Mouse (Mus musculus) liver, postnatal 0 days (tissue): Measurements from ENCODE around the gene Uhrf1bp1l. TPM values are rescaled to one million over a fixed set of nuclear protein-coding genes. Genes with fewer than 3 reads are reported as not detected.

ENCODE experiments used
- ATAC-seq: fragments of 200-750 bp; cut with Nextera tagmentation; 2 replicates; pipeline ENCODE4 v1.8.0; 2017; ENCODE audit warnings: mild to moderate bottlenecking, moderate library complexity
- DNase-seq: peaks from one replicate; pipeline ENCODE4 v3.0.0-alpha.2; 2016
- H3K27ac ChIP-seq: fragments of 300-500 bp; sonication (generic); 2 replicates; pipeline ENCODE4 v1.5.1; 2014; ENCODE audit warnings: antibody characterized with exemption, moderate library complexity, mild to moderate bottlenecking, low read depth
- H3K27me3 ChIP-seq: fragments of 300-500 bp; sonication (generic); 2 replicates; pipeline ENCODE4 v1.6.1; 2014; ENCODE audit warnings: low read length, control low read depth, mixed read lengths; ENCODE audit not compliant: insufficient read depth
- H3K36me3 ChIP-seq: fragments of 300-500 bp; sonication (generic); replicated peaks from 2 replicates; pipeline ENCODE4 v1.6.1; 2014; ENCODE audit warnings: mild to moderate bottlenecking, control low read depth, low read length, moderate library complexity, mixed read lengths; ENCODE audit not compliant: insufficient read depth
- H3K4me1 ChIP-seq: fragments of 300-500 bp; sonication (generic); 2 replicates; pipeline ENCODE4 v1.6.1; 2014; ENCODE audit warnings: antibody characterized with exemption, mild to moderate bottlenecking, control low read depth; ENCODE audit not compliant: insufficient read depth
- H3K4me2 ChIP-seq: fragments of 300-500 bp; sonication (generic); 2 replicates; pipeline ENCODE4 v1.6.1; 2014; ENCODE audit warnings: low read depth, mild to moderate bottlenecking, low read length, moderate library complexity, mixed read lengths
- H3K4me3 ChIP-seq: fragments of 300-500 bp; sonication (generic); 2 replicates; pipeline ENCODE4 v1.5.1; 2014; ENCODE audit warnings: low read depth, low read length
- H3K9ac ChIP-seq: fragments of 300-500 bp; sonication (generic); replicated peaks from 2 replicates; pipeline ENCODE4 v1.6.1; 2014; ENCODE audit warnings: mild to moderate bottlenecking, moderate library complexity
- H3K9me3 ChIP-seq: fragments of 300-500 bp; sonication (generic); 2 replicates; pipeline ENCODE4 v1.6.1; 2016; ENCODE audit warnings: mild to moderate bottlenecking, control low read depth, low read length, mixed read lengths
- CTCF ChIP-seq: sonication (generic); IDR thresholded peaks from 2 replicates; pipeline ENCODE4 v1.5.1; 2016; ENCODE audit warnings: antibody characterized with exemption, low read depth
- EP300 ChIP-seq: IDR thresholded peaks from 2 replicates; pipeline ENCODE4 v1.6.1; 2016; ENCODE audit warnings: antibody characterized with exemption, low read depth, mild to moderate bottlenecking
- WGBS: fragments of 180-500 bp; shearing (Covaris S2); extraction: QIAGEN DNeasy Blood & Tissue Kit; methylation state at CpG from one replicate; pipeline ENCODE4 v1.1.7; 2014; ENCODE audit not compliant: insufficient replicate concordance; 5-methylcytosine and 5-hydroxymethylcytosine counted together
- polyA plus RNA-seq: library from polyadenylated mRNA; unstranded; fragments of >200 nt; fragmentation: Nextera tagmentation; extraction: Ambion mirVana; gene quantifications from 2 replicates; pipeline ENCODE4 v1.2.1, GENCODE M21; 2015

Gene Uhrf1bp1l
- polyA plus RNA-seq, 1 experiment from 2014 or later, result 14.7 TPM

- no peak for ATAC-seq
- H3K27me3 ChIP-seq, result no peaks in the 10 kb centered on the region
- H3K4me3 ChIP-seq, result no peak overlapping the region
- H3K9ac ChIP-seq, result no peak overlapping the region
- H3K9me3 ChIP-seq, result no peaks in the 10 kb centered on the region
- WGBS, result 80% methylated on average over 6 of the region's 6 CpGs
- no peak overlapping the region for H3K27ac ChIP-seq
- H3K36me3 ChIP-seq, result peaks cover 15% of the 10 kb centered on the region
- no peak overlapping the region for H3K4me2 ChIP-seq
- no peaks in the 10 kb centered on the region for H3K4me1 ChIP-seq
- TF ChIP-seq EP300 (no peak), CTCF (no peak)
- DNase-seq, result no peak
Measured at GRCm38 (mm10) chr10:89794121-89794520, 49.3 kb downstream of the Uhrf1bp1l start.

- Histone ChIP-seq H3K36me3 (peaks cover 15% of the 10 kb centered on the region), H3K4me3 (no peak overlapping the region), H3K4me1 (no peaks in the 10 kb centered on the region), H3K9ac (no peak overlapping the region), H3K27ac (no peak overlapping the region), H3K4me2 (no peak overlapping the region), H3K9me3 (no peaks in the 10 kb centered on the region), H3K27me3 (no peaks in the 10 kb centered on the region)
- DNase-seq (no peak), ATAC-seq (no peak)
- TF ChIP-seq CTCF, result no peak
- no peak for TF ChIP-seq EP300
- 81% methylated on average over 4 of the region's 4 CpGs for WGBS
Measured at GRCm38 (mm10) chr10:89819146-89819545, 74.4 kb downstream of the Uhrf1bp1l start.

GRCm38 (mm10) chr10:89823906-89824305 is 79.1 kb downstream of the Uhrf1bp1l start:
- Histone ChIP-seq H3K27ac (no peak overlapping the region), H3K4me2 (no peak overlapping the region), H3K36me3 (no peaks in the 10 kb centered on the region; the same call in 1 of the 2 replicates), H3K9ac (no peak overlapping the region), H3K27me3 (no peaks in the 10 kb centered on the region), H3K9me3 (no peaks in the 10 kb centered on the region), H3K4me1 (no peaks in the 10 kb centered on the region), H3K4me3 (no peak overlapping the region)
- DNase-seq (peak; percentile 37), ATAC-seq (peak; percentile 73)
- WGBS, result 17% methylated on average over 2 of the region's 2 CpGs
- peak; percentile 71 for TF ChIP-seq CTCF
- TF ChIP-seq EP300, result no peak

GRCm38 (mm10) chr10:89826896-89827295 is 82.1 kb downstream of the Uhrf1bp1l start:
- Histone ChIP-seq H3K4me1 (no peaks in the 10 kb centered on the region), H3K4me2 (no peak overlapping the region), H3K36me3 (no peaks in the 10 kb centered on the region; the same call in 1 of the 2 replicates), H3K27ac (no peak overlapping the region), H3K9ac (no peak overlapping the region), H3K27me3 (no peaks in the 10 kb centered on the region), H3K4me3 (no peak overlapping the region), H3K9me3 (no peaks in the 10 kb centered on the region)
- WGBS, result 79% methylated on average over 3 of the region's 3 CpGs
- DNase-seq, result no peak
- ATAC-seq, result no peak
- no peak for TF ChIP-seq EP300
- no peak for TF ChIP-seq CTCF

- no peak overlapping the region for H3K4me3 ChIP-seq
- no peak for DNase-seq
- H3K4me2 ChIP-seq, result no peak overlapping the region
- TF ChIP-seq EP300 (no peak), CTCF (no peak)
- H3K27ac ChIP-seq, result no peak overlapping the region
- H3K9me3 ChIP-seq, result no peaks in the 10 kb centered on the region
- no peaks in the 10 kb centered on the region for H3K4me1 ChIP-seq
- no peak for ATAC-seq
- H3K27me3 ChIP-seq, result no peaks in the 10 kb centered on the region
- WGBS, result 63% methylated on average over 4 of the region's 4 CpGs
- no peak overlapping the region for H3K9ac ChIP-seq
- no peaks in the 10 kb centered on the region for H3K36me3 ChIP-seq
Measured at GRCm38 (mm10) chr10:89832334-89832733, 87.5 kb downstream of the Uhrf1bp1l start.

DNA sequence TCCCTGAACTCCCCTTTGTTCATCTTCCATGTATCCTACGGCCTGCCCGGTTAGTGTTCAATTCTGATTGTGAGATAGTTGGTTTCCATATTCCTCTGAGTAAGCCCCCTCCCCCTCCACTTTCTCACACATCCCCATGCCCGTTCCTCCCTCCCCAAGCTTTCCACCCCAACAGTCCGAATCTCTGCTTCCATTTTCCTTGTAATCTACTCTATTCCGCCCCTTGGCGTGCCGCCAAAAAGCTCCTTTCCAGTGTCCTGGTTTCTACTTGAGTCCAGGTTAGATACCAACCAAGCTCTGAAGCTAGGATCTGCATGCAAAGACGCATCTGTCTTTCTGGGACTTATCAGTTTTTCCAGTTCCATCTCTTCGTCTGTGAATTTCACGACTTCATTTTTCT is 88.4 kb downstream of the Uhrf1bp1l start:
- Histone ChIP-seq H3K27ac (no peak overlapping the region), H3K9ac (no peak overlapping the region), H3K4me1 (no peaks in the 10 kb centered on the region), H3K4me2 (no peak overlapping the region), H3K27me3 (no peaks in the 10 kb centered on the region), H3K4me3 (no peak overlapping the region), H3K9me3 (no peaks in the 10 kb centered on the region), H3K36me3 (no peaks in the 10 kb centered on the region)
- TF ChIP-seq EP300 (no peak), CTCF (no peak)
- DNase-seq (no peak), ATAC-seq (no peak)
- 81% methylated on average over 10 of the region's 10 CpGs for WGBS

GRCm38 (mm10) chr10:89837476-89837875 is 92.7 kb downstream of the Uhrf1bp1l start:
- no peak for TF ChIP-seq EP300
- TF ChIP-seq CTCF, result peak; percentile 37
- Histone ChIP-seq H3K27ac (no peak overlapping the region), H3K9ac (no peak overlapping the region), H3K4me3 (no peak overlapping the region), H3K4me1 (no peaks in the 10 kb centered on the region), H3K27me3 (no peaks in the 10 kb centered on the region), H3K36me3 (no peaks in the 10 kb centered on the region), H3K4me2 (no peak overlapping the region), H3K9me3 (no peaks in the 10 kb centered on the region)
- ATAC-seq, result no peak
- DNase-seq, result no peak
- 31% methylated on average over 3 of the region's 3 CpGs for WGBS
